Mouse (Mus musculus) hindbrain, embryonic 10.5 days (tissue): ENCODE results near the gene Htr7. TPM values are rescaled to one million over a fixed set of nuclear protein-coding genes. Genes with fewer than 3 reads are reported as not detected.

Source experiments
- polyA plus RNA-seq: library from polyadenylated mRNA; unstranded; fragments of >200 nt; fragmentation: Nextera tagmentation; extraction: Ambion mirVana; gene quantifications from 2 replicates; pipeline ENCODE4 v1.2.1, GENCODE M21; 2016

Htr7 gene
- polyA plus RNA-seq, 1 experiment from 2014 or later = 0.81 TPM

Other genes starting within 250 kb of the Htr7 start
- gene Rpp30, start 26.2 kb upstream of the Htr7 start, polyA plus RNA-seq = 113 and 121 TPM in 2 replicates
- 0.51 TPM in 1 of 2 replicates, not detected in the other for gene Ankrd1, start 62.6 kb upstream of the Htr7 start, polyA plus RNA-seq